In genomic region chr11:94936851-94937295, GRCm38 (mm10) we compare ENCODE assay signal across 8 mouse cellular contexts. TPM values are rescaled to one million over a fixed set of nuclear protein-coding genes. Genes with fewer than 3 reads are reported as not detected.
DNase-seq lines count a peak whose midpoint lies in the region; ATAC-seq and TF ChIP-seq lines count a peak whose summit lies in the region.

No protein-coding gene starts in this region.

- ATAC-seq in forebrain, embryonic 13.5 days = peak; percentile 80
- ATAC-seq in liver, embryonic 15.5 days (ENCODE audit: insufficient read depth) = peak; percentile 53
- ATAC-seq in neural tube, embryonic 12.5 days (ENCODE audit: low FRiP score, low read depth) = peak; percentile 80
- peak; percentile 69 for ATAC-seq in stomach, postnatal 0 days (ENCODE audit: low FRiP score, low TSS enrichment)

- peak overlapping the region; percentile 64 for H3K4me2 ChIP-seq in forebrain, embryonic 13.5 days
- peak overlapping the region; percentile 58 for H3K4me2 ChIP-seq in liver, embryonic 15.5 days
- peak overlapping the region; percentile 61 for H3K4me2 ChIP-seq in neural tube, embryonic 12.5 days (replicated peaks)
- H3K4me2 ChIP-seq in stomach, postnatal 0 days (replicated peaks; ENCODE audit: low read depth) = peak overlapping the region; percentile 57

- H3K4me3 ChIP-seq in forebrain, embryonic 13.5 days = peak overlapping the region; percentile 32
- H3K4me3 ChIP-seq in liver, embryonic 15.5 days (replicated peaks) = peak overlapping the region; percentile 33
- peak overlapping the region; percentile 23 for H3K4me3 ChIP-seq in neural tube, embryonic 12.5 days
- peak overlapping the region; percentile 66 for H3K4me3 ChIP-seq in stomach, postnatal 0 days (ENCODE audit: low read depth, low read length)

- 1% methylated on average over 17 of the region's 17 CpGs for WGBS in forebrain, embryonic 13.5 days
- WGBS in liver, embryonic 15.5 days (ENCODE audit: insufficient replicate concordance) = under 1% methylated on average over 17 of the region's 17 CpGs
- under 1% methylated on average over 17 of the region's 17 CpGs for WGBS in neural tube, embryonic 12.5 days
- 0% methylated on average over 16 of the region's 17 CpGs for WGBS in stomach, postnatal 0 days

- TF ChIP-seq CTCF in stomach, postnatal 0 days (IDR thresholded peaks at IDR 0.05; ENCODE audit: low read depth) = peak; percentile 94

- no peaks in the 10 kb centered on the region for H3K36me3 ChIP-seq in forebrain, embryonic 13.5 days (ENCODE audit: poor library complexity, severe bottlenecking)
- no peaks in the 10 kb centered on the region for H3K36me3 ChIP-seq in liver, embryonic 15.5 days (replicated peaks)
- H3K36me3 ChIP-seq in neural tube, embryonic 12.5 days = no peaks in the 10 kb centered on the region
- H3K36me3 ChIP-seq in stomach, postnatal 0 days (ENCODE audit: control insufficient read depth, insufficient read depth, low read length) = peaks cover 21% of the 10 kb centered on the region

- 0 out of 2 replicates have a peak overlapping the region, but pooled peaks have one; percentile 21 for H3K9ac ChIP-seq in forebrain, embryonic 13.5 days
- no peak overlapping the region for H3K9ac ChIP-seq in liver, embryonic 15.5 days
- no peak overlapping the region for H3K9ac ChIP-seq in neural tube, embryonic 12.5 days
- H3K9ac ChIP-seq in stomach, postnatal 0 days (ENCODE audit: low read length) = peak overlapping the region; percentile 82

- intact Hi-C loops in heart, postnatal 10 days (cut with DNase I) = loop anchor here (1.0 to 5.0 kb wide), 5 partner anchors 71 to 207 kb away; no protein-coding TSS in a partner anchor

- TF ChIP-seq EP300 in stomach, postnatal 0 days (optimal IDR thresholded peaks at IDR 0.05) = no peak

- peak; percentile 89 for DNase-seq in ES-CJ7 (ENCODE audit: low read depth, low spot score)
- peak; percentile 75 for DNase-seq in c-Kit-positive CD71-positive TER-119-positive erythroid progenitor cells, embryonic 14.5 days (ENCODE audit: low spot score)
- peak; percentile 93 to 96 for DNase-seq in heart, postnatal 10 days
- peak; percentile 95 to 96 for DNase-seq in kidney, postnatal 4 days
- peak; percentile 89 for DNase-seq in stomach, postnatal 0 days (ENCODE audit: low spot score)

- no peak overlapping the region for H3K27ac ChIP-seq in forebrain, embryonic 13.5 days
- H3K27ac ChIP-seq in liver, embryonic 15.5 days (replicated peaks) = no peak overlapping the region
- H3K27ac ChIP-seq in neural tube, embryonic 12.5 days = no peak overlapping the region
- H3K27ac ChIP-seq in stomach, postnatal 0 days (replicated peaks) = peak overlapping the region; percentile 95

- peaks cover 20% of the 10 kb centered on the region for H3K4me1 ChIP-seq in forebrain, embryonic 13.5 days
- peaks cover 16% of the 10 kb centered on the region for H3K4me1 ChIP-seq in liver, embryonic 15.5 days (replicated peaks)
- H3K4me1 ChIP-seq in neural tube, embryonic 12.5 days = peaks cover 13% of the 10 kb centered on the region
- no peaks in the 10 kb centered on the region; the same call in 1 of the 2 replicates for H3K4me1 ChIP-seq in stomach, postnatal 0 days (replicated peaks; ENCODE audit: control insufficient read depth, insufficient read depth)

- peaks cover 87% of the 10 kb centered on the region for H3K27me3 ChIP-seq in forebrain, embryonic 13.5 days
- H3K27me3 ChIP-seq in liver, embryonic 15.5 days = peaks cover 100% of the 10 kb centered on the region
- peaks cover 56% of the 10 kb centered on the region for H3K27me3 ChIP-seq in neural tube, embryonic 12.5 days (replicated peaks)
- H3K27me3 ChIP-seq in stomach, postnatal 0 days (ENCODE audit: control insufficient read depth, insufficient read depth, low read length) = no peaks in the 10 kb centered on the region

- H3K9me3 ChIP-seq in forebrain, embryonic 13.5 days (replicated peaks) = no peaks in the 10 kb centered on the region
- no peaks in the 10 kb centered on the region for H3K9me3 ChIP-seq in liver, embryonic 15.5 days (replicated peaks)
- H3K9me3 ChIP-seq in neural tube, embryonic 12.5 days = no peaks in the 10 kb centered on the region
- no peaks in the 10 kb centered on the region for H3K9me3 ChIP-seq in stomach, postnatal 0 days (ENCODE audit: control insufficient read depth, low read length)

RNA-seq across cellular contexts. Expression of gene Col1a1, which starts 0.8 kb away (rescaled TPM):
- 29.9 and 31.5 TPM in 2 replicates for polyA plus RNA-seq in forebrain, embryonic 13.5 days (2015; fragmentation: Nextera tagmentation; extraction: Ambion mirVana)
- 100 to 1,000 TPM; 869 to 988 TPM for total RNA-seq in heart, postnatal 10 days (2021)
- 76.5 and 78.2 TPM in 2 replicates for polyA plus RNA-seq in liver, embryonic 15.5 days (2015; fragmentation: Nextera tagmentation; extraction: Ambion mirVana)
- polyA plus RNA-seq in neural tube, embryonic 12.5 days (2016; fragmentation: Nextera tagmentation; extraction: Ambion mirVana) = 209 and 219 TPM in 2 replicates
- 816 and 869 TPM in 2 replicates for polyA plus RNA-seq in stomach, postnatal 0 days (2015; fragmentation: Nextera tagmentation; extraction: Ambion mirVana)

RNA-seq across cellular contexts. Expression of gene Hils1, which starts 30.5 kb away (rescaled TPM):
- not detected in 2 replicates for polyA plus RNA-seq in forebrain, embryonic 13.5 days (2015; fragmentation: Nextera tagmentation; extraction: Ambion mirVana)
- total RNA-seq in heart, postnatal 10 days (2021) = not detected
- polyA plus RNA-seq in liver, embryonic 15.5 days (2015; fragmentation: Nextera tagmentation; extraction: Ambion mirVana) = not detected in 2 replicates
- polyA plus RNA-seq in neural tube, embryonic 12.5 days (2016; fragmentation: Nextera tagmentation; extraction: Ambion mirVana) = not detected in 2 replicates
- polyA plus RNA-seq in stomach, postnatal 0 days (2015; fragmentation: Nextera tagmentation; extraction: Ambion mirVana) = not detected in 2 replicates

RNA-seq across cellular contexts. Expression of gene Sgca, which starts 39.3 kb away (rescaled TPM):
- not detected in 2 replicates for polyA plus RNA-seq in forebrain, embryonic 13.5 days (2015; fragmentation: Nextera tagmentation; extraction: Ambion mirVana)
- 100 to 1,000 TPM; 123 to 128 TPM for total RNA-seq in heart, postnatal 10 days (2021)
- 0.35 and 1.1 TPM in 2 replicates for polyA plus RNA-seq in liver, embryonic 15.5 days (2015; fragmentation: Nextera tagmentation; extraction: Ambion mirVana)
- 0.80 and 0.90 TPM in 2 replicates for polyA plus RNA-seq in neural tube, embryonic 12.5 days (2016; fragmentation: Nextera tagmentation; extraction: Ambion mirVana)
- 0.47 and 0.80 TPM in 2 replicates for polyA plus RNA-seq in stomach, postnatal 0 days (2015; fragmentation: Nextera tagmentation; extraction: Ambion mirVana)

RNA-seq across cellular contexts. Expression of gene Ppp1r9b, which starts 54.0 kb away (rescaled TPM):
- 15.8 and 16.3 TPM in 2 replicates for polyA plus RNA-seq in forebrain, embryonic 13.5 days (2015; fragmentation: Nextera tagmentation; extraction: Ambion mirVana)
- total RNA-seq in heart, postnatal 10 days (2021) = 10 to 100 TPM; 51.3 to 58.5 TPM
- 8.2 and 8.8 TPM in 2 replicates for polyA plus RNA-seq in liver, embryonic 15.5 days (2015; fragmentation: Nextera tagmentation; extraction: Ambion mirVana)
- 18.2 and 19.7 TPM in 2 replicates for polyA plus RNA-seq in neural tube, embryonic 12.5 days (2016; fragmentation: Nextera tagmentation; extraction: Ambion mirVana)
- 4.9 and 5.4 TPM in 2 replicates for polyA plus RNA-seq in stomach, postnatal 0 days (2015; fragmentation: Nextera tagmentation; extraction: Ambion mirVana)

Comparison
In these comparisons a context has a peak if more than half of its experiments do, and no peak if none do; other contexts are left out.
1. H3K9ac ChIP-seq: peak in forebrain, embryonic 13.5 days (single experiment) and stomach, postnatal 0 days (single experiment); none in liver, embryonic 15.5 days (single experiment) and neural tube, embryonic 12.5 days (single experiment).
2. Peak in every context shown above with its lines, with median percentiles within 50 percentile points of each other: DNase-seq, ATAC-seq, H3K4me2 ChIP-seq and H3K4me3 ChIP-seq.